8 mouse cellular contexts compared by ENCODE assay signal in the genomic region with DNA sequence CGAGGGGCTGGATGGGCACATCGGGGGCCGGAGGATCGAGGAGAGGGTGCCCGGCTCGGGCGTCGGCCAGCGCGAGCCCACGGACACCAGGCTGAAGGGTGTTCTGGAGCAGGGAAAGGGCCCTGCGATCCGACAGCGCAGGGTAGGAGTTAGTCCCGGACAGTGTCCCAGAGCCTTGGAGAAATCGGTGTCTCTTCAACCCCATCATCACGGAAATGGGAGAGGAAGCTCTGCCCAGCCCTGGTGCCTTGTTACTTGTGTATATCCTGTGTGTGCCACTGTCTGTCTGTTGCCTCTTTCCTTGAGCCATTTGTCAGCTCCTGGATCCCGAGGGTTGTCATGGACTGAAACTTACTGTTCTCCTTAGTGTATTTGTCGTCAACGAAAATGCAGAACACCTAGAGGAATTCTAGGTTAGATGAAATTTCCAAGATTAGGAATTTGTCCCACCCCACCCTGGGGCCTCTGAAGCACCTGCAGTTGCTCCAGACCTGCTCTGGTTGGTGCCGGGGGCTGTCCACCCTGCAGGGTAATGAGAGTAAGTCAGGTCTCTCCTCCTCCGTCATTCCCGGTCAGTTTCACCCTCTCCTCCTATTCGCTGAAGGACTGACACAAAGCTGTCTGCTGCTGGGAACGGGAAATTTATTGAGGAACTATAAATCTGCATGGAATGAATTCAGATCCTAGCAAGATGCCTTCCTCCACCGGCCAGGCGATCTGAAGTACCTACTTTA. TPM values are rescaled to one million over a fixed set of nuclear protein-coding genes. Genes with fewer than 3 reads are reported as not detected.
DNase-seq lines count a peak whose midpoint lies in the region; ATAC-seq and TF ChIP-seq lines count a peak whose summit lies in the region.

No protein-coding gene starts in this region.

- no peaks in the 10 kb centered on the region; the same call in 1 of the 2 replicates for H3K27me3 ChIP-seq in forebrain, embryonic 11.5 days (ENCODE audit: control insufficient read depth, insufficient read depth, low read length)
- no peaks in the 10 kb centered on the region for H3K27me3 ChIP-seq in kidney, adult 2 months (replicated peaks; ENCODE audit: control insufficient read depth, insufficient read depth, low read length)
- no peaks in the 10 kb centered on the region for H3K27me3 ChIP-seq in stomach, postnatal 0 days (ENCODE audit: control insufficient read depth, insufficient read depth, low read length)

- peaks cover 0 to 2% of the 10 kb centered on the region in 2 experiments; a peak in 1 of 4 replicates for H3K4me1 ChIP-seq in ES-E14 (ENCODE audit: control insufficient read depth in 2 of 2, insufficient read depth in 2 of 2, low read length in 2 of 2, poor library complexity in 1 of 2)
- 0 out of 2 replicates have a peak, but pooled peaks cover 4% of the 10 kb centered on the region for H3K4me1 ChIP-seq in forebrain, embryonic 11.5 days (replicated peaks; ENCODE audit: control insufficient read depth, insufficient read depth, low read length)
- peaks cover 8% of the 10 kb centered on the region; the same call in 1 of the 2 replicates for H3K4me1 ChIP-seq in kidney, adult 2 months (ENCODE audit: control insufficient read depth, insufficient read depth, low read length)
- no peaks in the 10 kb centered on the region for H3K4me1 ChIP-seq in stomach, postnatal 0 days (replicated peaks; ENCODE audit: control insufficient read depth, insufficient read depth)

- TF ChIP-seq CTCF in kidney, adult 2 months (conservative IDR thresholded peaks at IDR 0.05; ENCODE audit: insufficient read depth, insufficient read length, low read depth, low read length): no peak
- no peak for TF ChIP-seq CTCF in stomach, postnatal 0 days (IDR thresholded peaks at IDR 0.05; ENCODE audit: low read depth)

- no peak for TF ChIP-seq EP300 in stomach, postnatal 0 days (optimal IDR thresholded peaks at IDR 0.05)

- no peak overlapping the region for H3K27ac ChIP-seq in ES-E14 (ENCODE audit: insufficient read depth, low read depth, low read length, poor library complexity, severe bottlenecking)
- H3K27ac ChIP-seq in forebrain, embryonic 11.5 days (ENCODE audit: low read depth, low read length): 0 out of 2 replicates have a peak overlapping the region, but pooled peaks have one; percentile 39
- H3K27ac ChIP-seq in kidney, adult 2 months (ENCODE audit: insufficient read depth, low read depth, low read length): peak overlapping the region; percentile 75
- peak overlapping the region; percentile 94 for H3K27ac ChIP-seq in stomach, postnatal 0 days (replicated peaks)

- peak overlapping the region; percentile 89 for H3K9ac ChIP-seq in ES-E14 (ENCODE audit: insufficient read depth, low read depth, low read length, poor library complexity, severe bottlenecking)
- peak overlapping the region; percentile 98 for H3K9ac ChIP-seq in forebrain, embryonic 11.5 days (ENCODE audit: low read length)
- peak overlapping the region; percentile 99 for H3K9ac ChIP-seq in stomach, postnatal 0 days (ENCODE audit: low read length)

- peak overlapping the region; percentile 84 for H3K4me2 ChIP-seq in forebrain, embryonic 11.5 days (ENCODE audit: low read depth, low read length, severe bottlenecking)
- H3K4me2 ChIP-seq in stomach, postnatal 0 days (replicated peaks; ENCODE audit: low read depth): peak overlapping the region; percentile 80

- peak overlapping the region; percentile 86 to 90 for H3K4me3 ChIP-seq in ES-E14 (ENCODE audit: insufficient read depth in 1 of 2, low read depth in 1 of 2, low read length in 2 of 2, poor library complexity in 1 of 2, severe bottlenecking in 1 of 2)
- H3K4me3 ChIP-seq in forebrain, embryonic 11.5 days (ENCODE audit: low read depth, low read length): peak overlapping the region; percentile 99
- peak overlapping the region; percentile 93 for H3K4me3 ChIP-seq in kidney, adult 2 months (ENCODE audit: insufficient read depth, low read depth, low read length)
- H3K4me3 ChIP-seq in stomach, postnatal 0 days (ENCODE audit: low read depth, low read length): peak overlapping the region; percentile 97

- peak; percentile 63 for ATAC-seq in forebrain, embryonic 11.5 days (replicated peaks; ENCODE audit: low FRiP score)
- peak; percentile 50 for ATAC-seq in stomach, postnatal 0 days (ENCODE audit: low FRiP score, low TSS enrichment)

- in situ Hi-C loops in ES-E14 (cut with MboI; ENCODE audit: low sequenced_read_pairs in 2 of 2, unreplicated experiment in 2 of 2): no loop called here

- no peak for TF ChIP-seq POLR2A in kidney, adult 2 months (IDR thresholded peaks at IDR 0.05; ENCODE audit: low read depth, low read length)

- DNase-seq in adrenal gland, adult 2 months: peak; percentile 29
- no peak for DNase-seq in adrenal gland, postnatal 25 days
- DNase-seq in ES-E14 (ENCODE audit: low read depth, low spot score): no peak
- DNase-seq in forebrain, embryonic 11.5 days (ENCODE audit: low spot score): no peak
- peak; percentile 45 for DNase-seq in kidney, adult 2 months
- peak; percentile 33 for DNase-seq in lung, postnatal 10 days
- peak; percentile 39 for DNase-seq in stomach, postnatal 0 days (ENCODE audit: low spot score)
- no peak for DNase-seq in yolk sac, embryonic 10.5 days (ENCODE audit: low spot score)

- H3K36me3 ChIP-seq in ES-E14 (ENCODE audit: control insufficient read depth, insufficient read depth, low read length, poor library complexity, severe bottlenecking): peaks cover 25% of the 10 kb centered on the region
- H3K36me3 ChIP-seq in forebrain, embryonic 11.5 days (ENCODE audit: control insufficient read depth, insufficient read depth, low read length): peaks cover 8% of the 10 kb centered on the region
- H3K36me3 ChIP-seq in kidney, adult 2 months (ENCODE audit: control insufficient read depth, insufficient read depth, low read length): peaks cover 2% of the 10 kb centered on the region
- H3K36me3 ChIP-seq in stomach, postnatal 0 days (ENCODE audit: control insufficient read depth, insufficient read depth, low read length): peaks cover 15% of the 10 kb centered on the region; the same call in 1 of the 2 replicates

- WGBS in forebrain, embryonic 11.5 days: 10% methylated on average over 27 of the region's 27 CpGs
- 1% methylated on average over 27 of the region's 27 CpGs for WGBS in kidney, adult 2 months
- 4% methylated on average over 27 of the region's 27 CpGs for WGBS in stomach, postnatal 0 days

- no peaks in the 10 kb centered on the region for H3K9me3 ChIP-seq in ES-E14 (ENCODE audit: control insufficient read depth, insufficient read depth, low read depth, low read length)
- H3K9me3 ChIP-seq in forebrain, embryonic 11.5 days (ENCODE audit: control insufficient read depth, low read length): no peaks in the 10 kb centered on the region
- H3K9me3 ChIP-seq in stomach, postnatal 0 days (ENCODE audit: control insufficient read depth, low read length): no peaks in the 10 kb centered on the region

TF ChIP-seq in ES-E14, 5 proteins besides CTCF, POLR2A, EP300 and RAD21:
- TF ChIP-seq ZNF384 (IDR thresholded peaks at IDR 0.05; ENCODE audit: low read depth, low read length) (no peak), HCFC1 (IDR thresholded peaks at IDR 0.05; ENCODE audit: borderline replicate concordance, insufficient read depth, low read length) (no peak), CHD2 (IDR thresholded peaks at IDR 0.05; ENCODE audit: low read depth, low read length) (no peak), MAFK (IDR thresholded peaks at IDR 0.05; ENCODE audit: insufficient read depth, low read depth, low read length) (no peak), ZC3H11A (IDR thresholded peaks at IDR 0.05; ENCODE audit: borderline replicate concordance, low read depth, low read length) (no peak)

RNA-seq across cellular contexts. Expression of a gene that starts 0.8 kb away (rescaled TPM):
- 10 to 100 TPM; 19.4 to 25.8 TPM for total RNA-seq in adrenal gland, adult 2 months (2021)
- 10.8 and 11.2 TPM in 2 replicates for polyA plus RNA-seq in adrenal gland, adult 2 months (2012; rRNA removed)
- total RNA-seq in adrenal gland, postnatal 25 days (2021): 18.1 and 21.5 TPM in 2 replicates
- 8.0 and 8.8 TPM in 2 replicates for total RNA-seq in ES-E14 (2012; rRNA removed)
- 9.1 and 10.6 TPM in 2 replicates for polyA plus RNA-seq in forebrain, embryonic 11.5 days (2014; fragmentation: Nextera tagmentation; extraction: Ambion mirVana)
- polyA plus RNA-seq in kidney, adult 2 months (2012; rRNA removed): 8.4 and 9.1 TPM in 2 replicates
- polyA plus RNA-seq in stomach, postnatal 0 days (2015; fragmentation: Nextera tagmentation; extraction: Ambion mirVana): 11.8 and 13.6 TPM in 2 replicates

Comparison
In these comparisons a context has a peak if more than half of its experiments do, and no peak if none do; other contexts are left out.
1. DNase-seq: peak in adrenal gland, adult 2 months (single experiment), kidney, adult 2 months (single experiment), lung, postnatal 10 days (single experiment) and stomach, postnatal 0 days (single experiment); none in adrenal gland, postnatal 25 days (single experiment), ES-E14 (single experiment), forebrain, embryonic 11.5 days (single experiment) and yolk sac, embryonic 10.5 days (single experiment).
2. Peak in every context shown above with its lines, with median percentiles within 50 percentile points of each other: H3K4me3 ChIP-seq and H3K9ac ChIP-seq.